Mouse (Mus musculus) thymus, postnatal 14 days (tissue): ENCODE measurements around the gene Abo.

Experiments used
- DNase-seq: peaks from one replicate; pipeline ENCODE4 v3.0.0; 2021

Gene Abo

DNA sequence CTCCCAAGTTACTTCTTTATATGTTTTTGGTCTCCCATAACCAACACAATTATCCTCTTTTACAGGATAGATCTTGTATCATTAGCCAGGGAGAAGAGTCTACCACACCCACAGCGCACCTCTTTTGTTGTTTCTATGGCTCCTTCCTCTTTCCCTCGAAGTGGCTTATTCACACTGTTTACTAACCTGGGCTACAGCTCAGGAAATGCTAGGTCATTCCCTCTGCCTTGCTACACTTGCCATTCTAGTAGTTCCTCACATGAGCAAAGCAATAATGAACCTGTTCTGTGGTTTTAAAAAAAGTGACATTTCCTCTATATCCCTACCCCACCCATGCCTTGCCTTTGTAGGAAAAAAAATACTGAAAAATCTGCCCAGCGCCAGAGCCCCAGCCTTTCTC, 1.9 kb downstream of the Abo start:
- no peak for DNase-seq

DNA sequence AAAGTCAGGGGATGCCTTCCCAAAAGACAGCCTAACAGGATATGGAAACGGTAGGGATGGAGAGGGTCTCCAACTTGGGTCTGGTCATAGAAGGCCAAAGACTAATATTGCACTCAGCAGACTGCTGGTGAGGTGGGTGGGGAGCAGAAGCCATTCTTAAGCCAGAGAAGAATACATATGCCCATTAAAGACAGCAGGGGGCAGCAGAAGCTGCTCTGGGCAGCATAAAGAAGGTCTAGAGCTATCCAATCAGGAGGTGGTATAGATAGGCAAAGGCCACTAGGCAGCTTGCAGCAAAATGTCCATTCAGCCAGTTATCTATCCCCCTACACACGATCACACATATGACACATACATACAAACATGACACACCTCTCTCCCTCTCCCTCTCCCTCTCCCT, 17.1 kb downstream of the Abo start:
- peak; percentile 57 for DNase-seq

DNA sequence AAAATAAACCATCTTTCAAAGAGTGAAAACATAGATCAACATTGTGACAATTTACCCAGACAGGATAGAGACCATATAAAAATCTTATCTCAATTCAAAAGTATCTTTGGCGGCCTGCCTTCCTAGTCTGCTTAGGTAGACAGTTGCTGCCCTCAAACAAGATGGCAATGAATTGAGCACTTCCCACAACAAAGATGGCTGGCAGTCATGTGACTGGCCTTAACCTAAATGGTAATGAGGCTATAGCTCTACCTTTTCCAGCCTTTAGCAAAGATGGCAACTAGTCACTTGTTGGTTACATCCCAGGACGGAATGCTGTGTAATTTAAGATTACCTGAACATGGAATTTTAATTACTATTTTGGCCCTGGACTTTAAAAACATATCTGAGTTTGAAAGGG, 32.3 kb downstream of the Abo start:
- DNase-seq: no peak

DNA sequence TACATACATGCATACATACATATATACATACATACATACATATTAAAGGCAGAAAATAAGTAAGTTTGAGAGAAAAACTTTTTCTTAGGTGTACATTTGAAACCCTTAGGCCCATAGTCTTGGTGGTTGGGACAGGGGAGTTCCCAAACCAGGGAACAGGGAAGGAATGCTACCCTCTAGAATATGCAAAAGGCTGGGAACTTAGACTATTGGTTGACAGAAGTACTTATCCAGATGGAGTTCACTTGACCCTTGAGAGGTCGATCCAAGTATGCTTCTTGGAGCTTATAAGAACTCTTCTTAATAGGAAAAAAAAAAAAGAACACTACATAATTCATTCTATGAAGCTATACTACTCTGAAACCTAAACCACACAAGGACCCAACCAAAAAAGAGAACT, 36.7 kb downstream of the Abo start:
- DNase-seq: no peak

DNA sequence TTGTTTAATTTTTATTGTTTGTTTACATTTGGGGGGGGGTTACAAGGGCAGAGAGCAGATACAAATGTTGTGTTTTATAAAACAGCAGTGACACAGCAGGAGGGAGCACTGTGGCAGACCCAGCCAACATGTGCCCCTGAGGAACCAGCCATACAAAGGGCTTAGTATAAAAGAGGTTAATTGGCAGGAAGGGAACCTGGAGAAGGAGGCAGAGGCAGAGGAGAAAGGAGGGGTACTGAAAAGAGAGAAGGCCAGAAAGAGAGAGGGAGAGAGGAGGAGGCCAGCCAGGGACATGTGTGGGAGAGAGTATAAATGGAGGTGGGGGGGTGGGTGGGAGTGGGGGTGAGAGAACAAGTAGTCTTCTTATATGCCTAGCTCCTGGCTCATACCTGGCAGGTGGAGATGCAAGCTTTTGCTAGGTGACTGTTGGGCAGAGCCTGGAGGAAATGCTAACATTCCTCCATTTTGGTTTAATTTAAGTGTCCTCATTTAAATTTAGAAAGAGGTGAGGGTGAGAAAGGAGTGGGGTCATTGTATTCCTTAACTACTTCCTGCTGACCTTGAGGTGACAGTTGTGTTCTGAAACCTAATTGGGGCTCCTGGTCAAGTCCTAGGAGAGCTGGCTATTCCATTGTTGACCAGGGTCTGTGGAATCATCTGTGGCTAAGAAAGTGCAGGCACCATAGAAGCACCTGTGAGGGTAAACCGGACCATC, 37.4 kb downstream of the Abo start:
- DNase-seq: no peak
